Comparison of ENCODE assay signal across 10 mouse cellular contexts in genomic region chr10:96080440-96081381, GRCm38 (mm10). TPM values are rescaled to one million over a fixed set of nuclear protein-coding genes. Genes with fewer than 3 reads are reported as not detected.
DNase-seq lines count a peak whose midpoint lies in the region; ATAC-seq and TF ChIP-seq lines count a peak whose summit lies in the region.
"Had no signal": no experiment of that assay in that cellular context is flagged by ENCODE, and none has a peak within 500 bp of the region (broad histone marks: within the 10 kb centered on the region; RNA-seq: fewer than 3 reads in every experiment).

No protein-coding gene starts in this region.

- in situ Hi-C loops in Patski (cut with MboI; ENCODE audit: low pct_unique_long_range_greater_than_20kb) = no loop called here

- WGBS in kidney, postnatal 0 days = 61% methylated on average over 21 of the region's 21 CpGs
- 60% methylated on average over 21 of the region's 21 CpGs for WGBS in embryonic facial prominence, embryonic 14.5 days

- no peak overlapping the region for H3K4me3 ChIP-seq in kidney, postnatal 0 days (replicated peaks; ENCODE audit: low read depth, low read length)
- H3K4me3 ChIP-seq in embryonic facial prominence, embryonic 14.5 days (ENCODE audit: low read depth, low read length) = no peak overlapping the region
- H3K4me3 ChIP-seq: heart, embryonic 15.5 days; neural tube, embryonic 13.5 days had no signal

- CTCF ChIA-PET in Patski (lab: Charles Lee) = interaction anchor here (0.9 to 1.4 kb wide), 8 partner anchors 9 to 515 kb away, joined by 3 to 9 read pairs (median 3); no protein-coding TSS in a partner anchor

- H3K9me3 ChIP-seq in kidney, postnatal 0 days (replicated peaks; ENCODE audit: low read length) = no peaks in the 10 kb centered on the region
- H3K9me3 ChIP-seq in embryonic facial prominence, embryonic 14.5 days (ENCODE audit: control insufficient read depth, low read length) = no peaks in the 10 kb centered on the region
- H3K9me3 ChIP-seq: heart, embryonic 15.5 days; neural tube, embryonic 13.5 days had no signal

- POLR2A ChIA-PET in Patski (lab: Charles Lee) = no interaction called here

- no peak for ATAC-seq in kidney, postnatal 0 days (replicated peaks; ENCODE audit: low FRiP score, low read depth)
- ATAC-seq in Patski = no peak
- ATAC-seq in embryonic facial prominence, embryonic 14.5 days (ENCODE audit: low read depth) = no peak

- H3K27ac ChIP-seq in kidney, postnatal 0 days = no peak overlapping the region
- H3K27ac ChIP-seq in embryonic facial prominence, embryonic 14.5 days (replicated peaks; ENCODE audit: low read depth, low read length) = no peak overlapping the region
- H3K27ac ChIP-seq: heart, embryonic 15.5 days; neural tube, embryonic 13.5 days had no signal

- DNase-seq in kidney, postnatal 0 days (ENCODE audit: low spot score) = peak; percentile 58
- DNase-seq in kidney, postnatal 14 days = no peak
- DNase-seq in Patski (ENCODE audit: low read depth, low spot score) = no peak
- DNase-seq in embryonic facial prominence, embryonic 14.5 days (ENCODE audit: low spot score) = peak; percentile 6
- DNase-seq in lung, adult 18-20 months = peak; percentile 8 to 19
- DNase-seq in left cerebral cortex, adult 9 months (ENCODE audit: low spot score in 2 of 2) = no peak
- no peak for DNase-seq in layer of hippocampus, postnatal 10 days (ENCODE audit: low spot score in 2 of 2)
- DNase-seq in cerebellum, adult 11 months = no peak

- H3K36me3 ChIP-seq in kidney, postnatal 0 days (ENCODE audit: insufficient read depth, low read length) = no peaks in the 10 kb centered on the region
- H3K36me3 ChIP-seq in embryonic facial prominence, embryonic 14.5 days (ENCODE audit: control insufficient read depth, insufficient read depth, low read length) = no peaks in the 10 kb centered on the region
- H3K36me3 ChIP-seq: heart, embryonic 15.5 days; neural tube, embryonic 13.5 days had no signal

- H3K9ac ChIP-seq in kidney, postnatal 0 days (ENCODE audit: low read depth, low read length) = no peak overlapping the region
- H3K9ac ChIP-seq in embryonic facial prominence, embryonic 14.5 days (ENCODE audit: low read depth, low read length) = no peak overlapping the region
- H3K9ac ChIP-seq: heart, embryonic 15.5 days; neural tube, embryonic 13.5 days had no signal

- no peaks in the 10 kb centered on the region for H3K27me3 ChIP-seq in kidney, postnatal 0 days (ENCODE audit: insufficient read depth, low read length)
- peaks cover 2% of the 10 kb centered on the region for H3K27me3 ChIP-seq in Patski
- no peaks in the 10 kb centered on the region for H3K27me3 ChIP-seq in embryonic facial prominence, embryonic 14.5 days (replicated peaks; ENCODE audit: control insufficient read depth, insufficient read depth, low read length)
- H3K27me3 ChIP-seq: heart, embryonic 15.5 days; neural tube, embryonic 13.5 days had no signal

- no peak overlapping the region for H3K4me2 ChIP-seq in kidney, postnatal 0 days (ENCODE audit: low read length)
- H3K4me2 ChIP-seq in embryonic facial prominence, embryonic 14.5 days (ENCODE audit: low read depth, low read length) = no peak overlapping the region
- H3K4me2 ChIP-seq: heart, embryonic 15.5 days; neural tube, embryonic 13.5 days had no signal

- H3K4me1 ChIP-seq in kidney, postnatal 0 days (replicated peaks; ENCODE audit: insufficient read depth, low read length) = no peaks in the 10 kb centered on the region
- H3K4me1 ChIP-seq in embryonic facial prominence, embryonic 14.5 days (ENCODE audit: control insufficient read depth, insufficient read depth, low read length) = 0 out of 2 replicates have a peak, but pooled peaks cover 4% of the 10 kb centered on the region
- H3K4me1 ChIP-seq: heart, embryonic 15.5 days had no signal

- peak; percentile 71 for TF ChIP-seq CTCF in kidney, postnatal 0 days (IDR thresholded peaks at IDR 0.05; ENCODE audit: low read depth)
- TF ChIP-seq CTCF in Patski (IDR thresholded peaks at IDR 0.05) = peak; percentile 83

RNA-seq across cellular contexts. Expression of gene Gm5426, which starts 55.7 kb away (rescaled TPM):
- polyA plus RNA-seq in kidney, postnatal 0 days (2015; fragmentation: Nextera tagmentation; extraction: Ambion mirVana) = not detected in 2 replicates
- not detected for polyA plus RNA-seq in Patski (2021)
- polyA plus RNA-seq in embryonic facial prominence, embryonic 14.5 days (2014; fragmentation: Nextera tagmentation; extraction: Ambion mirVana) = not detected in 2 replicates
- not detected for total RNA-seq in layer of hippocampus, postnatal 10 days (2021)
- polyA plus RNA-seq: heart, embryonic 15.5 days; neural tube, embryonic 13.5 days had no signal

Comparison
In these comparisons a context has a peak if more than half of its experiments do, and no peak if none do; other contexts are left out.
1. DNase-seq: peak in kidney, postnatal 0 days (single experiment), embryonic facial prominence, embryonic 14.5 days (single experiment) and lung, adult 18-20 months (2 of 2); none in kidney, postnatal 14 days (single experiment), Patski (single experiment), left cerebral cortex, adult 9 months (0 of 2), layer of hippocampus, postnatal 10 days (0 of 2) and cerebellum, adult 11 months (single experiment).